Mouse (Mus musculus) cerebellum, postnatal 4 days (tissue): ENCODE measurements around the gene Mgrn1.

Source experiments
- DNase-seq, 2 experiments: peaks; one replicate each; pipeline ENCODE4 v3.0.0; 2022; ENCODE audit warnings: low spot score in 2 of 2, mixed read lengths in 1 of 2

Gene Mgrn1

GRCm38 (mm10) chr16:4979755-4980380, 93.8 kb downstream of the Mgrn1 start:
- no peak for DNase-seq

- DNase-seq: no peak
These were observed 98.7 kb downstream of the Mgrn1 start for GRCm38 (mm10) chr16:4984717-4985116.
